Mouse (Mus musculus) layer of hippocampus, adult 9-10 months (tissue): ENCODE data around the gene Abca1.

Experiments used
- DNase-seq: peaks from one replicate; pipeline ENCODE4 v3.0.0; 2022; ENCODE audit warnings: low spot score

Gene Abca1

GRCm38 (mm10) chr4:53000154-53000553 is 159.5 kb downstream of the Abca1 start:
- DNase-seq, result no peak

DNA sequence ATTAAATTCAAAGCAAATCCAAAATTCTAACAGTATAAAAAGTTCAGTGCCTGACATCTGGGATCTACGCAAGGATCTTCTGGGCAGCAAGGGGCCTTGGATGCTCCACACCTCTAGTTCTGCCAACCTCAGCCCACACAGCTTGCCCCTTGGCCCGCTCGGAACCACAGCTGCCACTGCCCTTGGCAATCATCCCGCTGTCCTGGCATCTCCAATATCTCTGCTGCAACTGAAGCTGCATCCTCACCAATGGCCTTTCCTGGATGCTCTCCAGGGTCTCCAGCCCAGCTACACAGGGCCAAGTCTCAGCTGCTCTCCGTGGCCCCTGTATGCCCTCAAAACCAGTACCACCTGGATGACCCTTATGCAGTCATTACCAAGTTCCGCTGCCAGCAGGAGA is 160.2 kb downstream of the Abca1 start:
- no peak for DNase-seq

GRCm38 (mm10) chr4:52989248-52989647 is 170.4 kb downstream of the Abca1 start, which contains the start of gene Nipsnap3a:
TSS of gene Nipsnap3a (plus strand) at chr4:52989272.
- DNase-seq, result no peak

DNA sequence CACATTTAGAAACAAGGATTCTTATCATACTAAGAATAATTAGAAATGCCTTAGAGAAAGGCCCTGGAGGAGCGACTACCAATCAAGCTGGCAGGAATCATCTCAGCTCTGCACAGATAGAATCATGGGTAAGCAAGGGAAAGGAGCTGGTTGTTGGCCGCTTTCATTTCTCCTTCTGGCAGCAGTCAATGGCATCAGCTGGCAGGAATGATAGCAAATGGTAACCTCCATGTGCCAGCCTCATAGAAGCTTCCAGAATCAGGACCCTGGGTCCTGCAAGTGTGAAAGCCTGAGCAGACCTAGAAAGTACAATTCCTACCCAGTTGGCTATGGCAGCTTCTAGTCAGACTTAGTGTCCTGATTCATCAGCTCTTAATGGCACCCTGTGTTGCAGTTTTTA is 173.4 kb downstream of the Abca1 start:
- no peak for DNase-seq

DNA sequence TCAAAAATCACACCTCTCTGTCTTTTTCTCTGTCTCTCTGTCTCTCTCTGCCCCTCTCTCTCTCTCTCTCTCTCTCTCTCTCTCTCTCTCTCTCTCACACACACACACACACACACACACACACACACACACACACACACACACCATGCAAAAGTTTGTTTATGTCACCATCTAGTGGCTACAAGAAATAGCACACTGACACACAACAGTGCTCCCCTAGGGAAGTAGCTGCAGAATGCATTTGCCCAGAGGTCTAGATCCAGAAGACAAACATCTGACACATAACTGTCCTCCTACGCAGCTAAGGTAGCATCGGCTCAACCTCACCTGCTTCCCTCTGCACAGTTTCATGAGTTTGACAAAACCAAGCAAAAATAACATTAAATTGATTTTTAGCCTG is 174.5 kb downstream of the Abca1 start:
- peak; percentile 2 for DNase-seq
